Mouse (Mus musculus): ENCODE results near the gene Dph2. TPM values are rescaled to one million over a fixed set of nuclear protein-coding genes. Genes with fewer than 3 reads are reported as not detected.

Gene Dph2
- polyA plus RNA-seq, 1 experiment from 2014 or later: 8.1 TPM

- 12% methylated on average over 8 of the region's 8 CpGs for WGBS
- ATAC-seq (ENCODE audit: low FRiP score, low TSS enrichment): 0 out of 2 replicates have a peak, but pooled peaks have one; percentile 6
These were observed 22.2 kb upstream of the Dph2 start for GRCm38 (mm10) chr4:117914031-117914430.

GRCm38 (mm10) chr4:117913421-117913820 lies 21.6 kb upstream of the Dph2 start:
- H3K27ac ChIP-seq (replicated peaks): no peak overlapping the region
- no peaks in the 10 kb centered on the region for H3K27me3 ChIP-seq (ENCODE audit: control insufficient read depth, insufficient read depth, low read length)
- H3K36me3 ChIP-seq (ENCODE audit: control insufficient read depth, insufficient read depth, low read length): peaks cover 7% of the 10 kb centered on the region
- 53% methylated on average over 3 of the region's 3 CpGs for WGBS
- H3K4me2 ChIP-seq (replicated peaks; ENCODE audit: low read depth): peak overlapping the region; percentile 99
- no peak for TF ChIP-seq EP300 (optimal IDR thresholded peaks at IDR 0.05)
- no peak for TF ChIP-seq CTCF (IDR thresholded peaks at IDR 0.05; ENCODE audit: low read depth)
- no peak for ATAC-seq (ENCODE audit: low FRiP score, low TSS enrichment)
- peaks cover 9% of the 10 kb centered on the region for H3K4me1 ChIP-seq (replicated peaks; ENCODE audit: control insufficient read depth, insufficient read depth)
- H3K4me3 ChIP-seq (ENCODE audit: low read depth, low read length): peak overlapping the region; percentile 75
- peak; percentile 36 for DNase-seq (ENCODE audit: low spot score)
- peak overlapping the region; percentile 82; the same call in 1 of the 2 replicates for H3K9ac ChIP-seq (ENCODE audit: low read length)
- no peaks in the 10 kb centered on the region for H3K9me3 ChIP-seq (ENCODE audit: control insufficient read depth, low read length)

More at GRCm38 (mm10) chr4:117914031-117914430, 22.2 kb upstream of the Dph2 start:
- TF ChIP-seq EP300 (optimal IDR thresholded peaks at IDR 0.05): no peak
- TF ChIP-seq CTCF (IDR thresholded peaks at IDR 0.05; ENCODE audit: low read depth): no peak
- peak overlapping the region; percentile 99 for H3K4me2 ChIP-seq (replicated peaks; ENCODE audit: low read depth)
- no peaks in the 10 kb centered on the region for H3K27me3 ChIP-seq (ENCODE audit: control insufficient read depth, insufficient read depth, low read length)
- H3K27ac ChIP-seq (replicated peaks): peak overlapping the region; percentile 83
- H3K9me3 ChIP-seq (ENCODE audit: control insufficient read depth, low read length): no peaks in the 10 kb centered on the region
- H3K4me1 ChIP-seq (replicated peaks; ENCODE audit: control insufficient read depth, insufficient read depth): peaks cover 9% of the 10 kb centered on the region
- peaks cover 7% of the 10 kb centered on the region for H3K36me3 ChIP-seq (ENCODE audit: control insufficient read depth, insufficient read depth, low read length)
- H3K4me3 ChIP-seq (ENCODE audit: low read depth, low read length): peak overlapping the region; percentile 75
- H3K9ac ChIP-seq (ENCODE audit: low read length): peak overlapping the region; percentile 82
- DNase-seq (ENCODE audit: low spot score): no peak

- peaks cover 9% of the 10 kb centered on the region for H3K4me1 ChIP-seq (replicated peaks; ENCODE audit: control insufficient read depth, insufficient read depth)
These were observed 20.9 kb upstream of the Dph2 start for GRCm38 (mm10) chr4:117912685-117913273.

DNA sequence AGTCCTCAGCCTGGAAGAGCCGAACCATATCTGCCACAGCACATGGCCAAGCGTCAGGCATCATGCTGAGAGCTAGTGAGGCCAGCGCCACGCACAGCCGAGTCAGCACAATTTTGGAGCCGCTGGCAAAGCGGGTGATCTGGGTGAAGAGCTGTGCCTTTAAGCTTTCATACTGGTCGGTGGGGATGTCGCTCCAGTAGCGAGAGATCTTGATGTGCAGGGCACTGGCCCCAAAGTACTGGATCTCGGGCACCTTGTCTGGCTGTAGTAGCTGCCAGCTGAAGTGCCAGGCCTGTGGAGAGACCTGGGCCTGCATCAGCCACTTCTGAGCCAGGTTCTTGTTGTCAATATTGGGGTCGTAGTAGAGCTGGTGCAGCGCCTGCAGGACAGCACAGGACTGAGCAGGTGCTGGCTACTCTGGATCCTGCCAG lies 20.3 kb upstream of the Dph2 start:
- no peak overlapping the region for H3K4me3 ChIP-seq (ENCODE audit: low read depth, low read length)
- ATAC-seq (ENCODE audit: low FRiP score, low TSS enrichment) (no peak), DNase-seq (ENCODE audit: low spot score) (no peak)
- WGBS: 91% methylated on average over 13 of the region's 13 CpGs
- no peaks in the 10 kb centered on the region for H3K27me3 ChIP-seq (ENCODE audit: control insufficient read depth, insufficient read depth, low read length)
- no peak overlapping the region for H3K4me2 ChIP-seq (replicated peaks; ENCODE audit: low read depth)
- no peaks in the 10 kb centered on the region for H3K9me3 ChIP-seq (ENCODE audit: control insufficient read depth, low read length)
- no peak overlapping the region for H3K27ac ChIP-seq (replicated peaks)
- no peak overlapping the region for H3K9ac ChIP-seq (ENCODE audit: low read length)
- H3K4me1 ChIP-seq (replicated peaks; ENCODE audit: control insufficient read depth, insufficient read depth): peaks cover 9% of the 10 kb centered on the region
- TF ChIP-seq EP300 (optimal IDR thresholded peaks at IDR 0.05) (no peak), CTCF (IDR thresholded peaks at IDR 0.05; ENCODE audit: low read depth) (no peak)
- H3K36me3 ChIP-seq (ENCODE audit: control insufficient read depth, insufficient read depth, low read length): peaks cover 7% of the 10 kb centered on the region

More at GRCm38 (mm10) chr4:117912685-117913273, 20.9 kb upstream of the Dph2 start:
- DNase-seq (ENCODE audit: low spot score) (no peak), ATAC-seq (ENCODE audit: low FRiP score, low TSS enrichment) (no peak)
- 40% methylated on average over 7 of the region's 7 CpGs for WGBS
- TF ChIP-seq EP300 (optimal IDR thresholded peaks at IDR 0.05): no peak
- TF ChIP-seq CTCF (IDR thresholded peaks at IDR 0.05; ENCODE audit: low read depth): no peak
- Histone ChIP-seq H3K4me3 (ENCODE audit: low read depth, low read length) (0 out of 2 replicates have a peak overlapping the region, but pooled peaks have one; percentile 75), H3K4me2 (replicated peaks; ENCODE audit: low read depth) (peak overlapping the region; percentile 99; the same call in 1 of the 2 replicates), H3K27ac (replicated peaks) (peak overlapping the region; percentile 18; the same call in 1 of the 2 replicates), H3K9me3 (ENCODE audit: control insufficient read depth, low read length) (no peaks in the 10 kb centered on the region), H3K9ac (ENCODE audit: low read length) (peak overlapping the region; percentile 38; the same call in 1 of the 2 replicates), H3K27me3 (ENCODE audit: control insufficient read depth, insufficient read depth, low read length) (no peaks in the 10 kb centered on the region), H3K36me3 (ENCODE audit: control insufficient read depth, insufficient read depth, low read length) (peaks cover 7% of the 10 kb centered on the region)

DNA sequence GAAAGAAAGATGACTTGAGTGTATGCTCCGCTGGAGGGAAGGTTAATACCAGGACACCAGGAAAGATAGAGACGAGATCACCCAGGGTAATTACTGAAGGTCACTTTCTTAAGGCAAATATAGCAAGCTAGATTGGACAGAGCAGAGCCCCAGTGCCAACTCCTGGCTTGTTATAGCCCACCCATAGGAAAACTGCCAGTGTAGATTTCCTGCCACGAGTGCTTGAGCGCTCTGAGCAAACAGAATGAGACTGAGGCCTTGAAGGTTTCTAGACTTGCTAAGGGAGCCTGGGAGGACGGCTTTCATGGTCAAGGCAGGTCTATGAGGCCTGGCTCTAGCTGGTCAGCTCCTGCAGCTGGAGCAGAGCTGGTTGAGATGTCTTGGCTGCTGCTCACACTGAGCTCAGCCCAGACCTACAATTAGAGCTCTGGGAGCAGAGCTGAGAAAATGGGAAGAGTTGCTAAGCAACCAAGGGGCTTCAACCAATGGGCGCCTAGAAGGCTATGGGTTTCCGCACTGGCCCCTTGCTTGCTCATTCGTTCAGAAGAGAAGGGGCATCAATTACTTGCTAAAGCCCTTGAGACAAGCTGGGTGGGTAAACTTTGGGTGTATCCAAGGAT lies 17.1 kb upstream of the Dph2 start:
- Histone ChIP-seq H3K9me3 (ENCODE audit: control insufficient read depth, low read length) (no peaks in the 10 kb centered on the region), H3K27ac (replicated peaks) (no peak overlapping the region), H3K27me3 (ENCODE audit: control insufficient read depth, insufficient read depth, low read length) (no peaks in the 10 kb centered on the region), H3K4me2 (replicated peaks; ENCODE audit: low read depth) (no peak overlapping the region), H3K36me3 (ENCODE audit: control insufficient read depth, insufficient read depth, low read length) (peaks cover 14% of the 10 kb centered on the region), H3K4me1 (replicated peaks; ENCODE audit: control insufficient read depth, insufficient read depth) (peaks cover 7% of the 10 kb centered on the region), H3K9ac (ENCODE audit: low read length) (no peak overlapping the region), H3K4me3 (ENCODE audit: low read depth, low read length) (no peak overlapping the region)
- TF ChIP-seq CTCF (IDR thresholded peaks at IDR 0.05; ENCODE audit: low read depth): no peak
- TF ChIP-seq EP300 (optimal IDR thresholded peaks at IDR 0.05): no peak
- WGBS: 73% methylated on average over 8 of the region's 8 CpGs
- ATAC-seq (ENCODE audit: low FRiP score, low TSS enrichment) (0 out of 2 replicates have a peak, but pooled peaks have one; percentile 14), DNase-seq (ENCODE audit: low spot score) (no peak)

DNA sequence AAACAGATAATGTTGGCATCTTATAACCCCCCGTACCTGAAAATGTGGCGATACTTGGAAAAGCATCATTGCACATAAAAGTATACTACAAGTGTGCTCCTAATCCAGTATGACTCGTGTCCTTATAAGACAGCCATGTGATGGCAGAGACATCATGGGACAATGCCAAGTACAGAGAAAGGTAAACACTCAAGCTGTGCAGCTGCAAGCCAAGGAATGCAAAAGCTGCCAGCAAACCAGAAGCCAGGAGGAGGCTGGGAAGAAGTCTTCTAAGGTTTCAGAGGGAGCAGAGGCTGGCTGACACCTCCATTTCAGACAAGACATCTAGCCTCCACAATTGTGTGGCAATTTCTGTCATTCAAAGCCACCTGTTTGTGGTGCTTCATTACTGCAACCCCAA lies 14.4 kb upstream of the Dph2 start:
- TF ChIP-seq CTCF (IDR thresholded peaks at IDR 0.05; ENCODE audit: low read depth) (no peak), EP300 (optimal IDR thresholded peaks at IDR 0.05) (no peak)
- Histone ChIP-seq H3K9ac (ENCODE audit: low read length) (no peak overlapping the region), H3K4me2 (replicated peaks; ENCODE audit: low read depth) (no peak overlapping the region), H3K9me3 (ENCODE audit: control insufficient read depth, low read length) (no peaks in the 10 kb centered on the region), H3K4me3 (ENCODE audit: low read depth, low read length) (no peak overlapping the region), H3K4me1 (replicated peaks; ENCODE audit: control insufficient read depth, insufficient read depth) (no peaks in the 10 kb centered on the region), H3K36me3 (ENCODE audit: control insufficient read depth, insufficient read depth, low read length) (peaks cover 27% of the 10 kb centered on the region), H3K27me3 (ENCODE audit: control insufficient read depth, insufficient read depth, low read length) (no peaks in the 10 kb centered on the region), H3K27ac (replicated peaks) (no peak overlapping the region)
- DNase-seq (ENCODE audit: low spot score): no peak
- WGBS: 51% methylated on average over 3 of the region's 3 CpGs
- ATAC-seq (ENCODE audit: low FRiP score, low TSS enrichment): no peak

Data from stomach, postnatal 0 days (tissue).